Mouse (Mus musculus): Measurements from ENCODE around the gene Rhbdd2. TPM values are rescaled to one million over a fixed set of nuclear protein-coding genes. Genes with fewer than 3 reads are reported as not detected.
A peak's percentile ranks its signal among the peaks of the same experiment; 100 is the strongest.

Rhbdd2 gene
- polyA plus RNA-seq, 1 experiment from 2014 or later = 55.9 TPM

GRCm38 (mm10) chr5:135660535-135660934 lies 28.1 kb downstream of the Rhbdd2 start:
- TF ChIP-seq CTCF (IDR thresholded peaks at IDR 0.05; ENCODE audit: low read depth) = no peak
- ATAC-seq (replicated peaks; ENCODE audit: low FRiP score, low read depth) (no peak), DNase-seq (ENCODE audit: low spot score) (no peak)
- no peak overlapping the region for H3K4me3 ChIP-seq (replicated peaks; ENCODE audit: low read depth, low read length)
- no peaks in the 10 kb centered on the region for H3K27me3 ChIP-seq (ENCODE audit: insufficient read depth, low read length)
- no peak overlapping the region for H3K27ac ChIP-seq
- H3K4me1 ChIP-seq (replicated peaks; ENCODE audit: insufficient read depth, low read length) = no peaks in the 10 kb centered on the region
- no peaks in the 10 kb centered on the region for H3K9me3 ChIP-seq (replicated peaks; ENCODE audit: low read length)
- H3K9ac ChIP-seq (ENCODE audit: low read depth, low read length) = 0 out of 2 replicates have a peak overlapping the region, but pooled peaks have one; percentile 18
- WGBS = 83% methylated on average over 7 of the region's 7 CpGs
- no peaks in the 10 kb centered on the region for H3K36me3 ChIP-seq (ENCODE audit: insufficient read depth, low read length)
- H3K4me2 ChIP-seq (ENCODE audit: low read length) = no peak overlapping the region

GRCm38 (mm10) chr5:135666890-135667289 lies 34.5 kb downstream of the Rhbdd2 start:
- H3K9me3 ChIP-seq (replicated peaks; ENCODE audit: low read length) = no peaks in the 10 kb centered on the region
- ATAC-seq (replicated peaks; ENCODE audit: low FRiP score, low read depth) (no peak), DNase-seq (ENCODE audit: low spot score) (no peak)
- H3K27ac ChIP-seq = no peak overlapping the region
- no peak overlapping the region for H3K4me3 ChIP-seq (replicated peaks; ENCODE audit: low read depth, low read length)
- no peaks in the 10 kb centered on the region for H3K27me3 ChIP-seq (ENCODE audit: insufficient read depth, low read length)
- H3K4me2 ChIP-seq (ENCODE audit: low read length) = no peak overlapping the region
- no peaks in the 10 kb centered on the region for H3K36me3 ChIP-seq (ENCODE audit: insufficient read depth, low read length)
- TF ChIP-seq CTCF (IDR thresholded peaks at IDR 0.05; ENCODE audit: low read depth) = no peak
- no peaks in the 10 kb centered on the region for H3K4me1 ChIP-seq (replicated peaks; ENCODE audit: insufficient read depth, low read length)
- WGBS = 78% methylated on average over 5 of the region's 5 CpGs
- no peak overlapping the region for H3K9ac ChIP-seq (ENCODE audit: low read depth, low read length)

GRCm38 (mm10) chr5:135668071-135668470 lies 35.7 kb downstream of the Rhbdd2 start:
- TF ChIP-seq CTCF (IDR thresholded peaks at IDR 0.05; ENCODE audit: low read depth) = no peak
- H3K27ac ChIP-seq = no peak overlapping the region
- no peaks in the 10 kb centered on the region for H3K36me3 ChIP-seq (ENCODE audit: insufficient read depth, low read length)
- H3K27me3 ChIP-seq (ENCODE audit: insufficient read depth, low read length) = no peaks in the 10 kb centered on the region
- 82% methylated on average over 7 of the region's 7 CpGs for WGBS
- no peaks in the 10 kb centered on the region for H3K4me1 ChIP-seq (replicated peaks; ENCODE audit: insufficient read depth, low read length)
- DNase-seq (ENCODE audit: low spot score) (no peak), ATAC-seq (replicated peaks; ENCODE audit: low FRiP score, low read depth) (no peak)
- no peak overlapping the region for H3K4me3 ChIP-seq (replicated peaks; ENCODE audit: low read depth, low read length)
- no peak overlapping the region for H3K9ac ChIP-seq (ENCODE audit: low read depth, low read length)
- no peak overlapping the region for H3K4me2 ChIP-seq (ENCODE audit: low read length)
- no peaks in the 10 kb centered on the region for H3K9me3 ChIP-seq (replicated peaks; ENCODE audit: low read length)

- 25% methylated on average over 9 of the region's 9 CpGs for WGBS
- Histone ChIP-seq H3K9ac (ENCODE audit: low read depth, low read length) (0 out of 2 replicates have a peak within 1 kb of the TSS, but pooled peaks have one; percentile 23), H3K27ac (no peak within 1 kb of the TSS), H3K27me3 (ENCODE audit: insufficient read depth, low read length) (no peaks in the 10 kb centered on the region), H3K4me1 (replicated peaks; ENCODE audit: insufficient read depth, low read length) (peaks cover 6% of the 10 kb centered on the region; the same call in 1 of the 2 replicates), H3K4me2 (ENCODE audit: low read length) (no peak within 1 kb of the TSS), H3K9me3 (replicated peaks; ENCODE audit: low read length) (no peaks in the 10 kb centered on the region), H3K36me3 (ENCODE audit: insufficient read depth, low read length) (no peaks in the 10 kb centered on the region), H3K4me3 (replicated peaks; ENCODE audit: low read depth, low read length) (no peak within 1 kb of the TSS)
- ATAC-seq (replicated peaks; ENCODE audit: low FRiP score, low read depth) (0 out of 2 replicates have a peak, but pooled peaks have one; percentile 45), DNase-seq (ENCODE audit: low spot score) (peak; percentile 77)
- TF ChIP-seq CTCF (IDR thresholded peaks at IDR 0.05; ENCODE audit: low read depth) = no peak
Observed at GRCm38 (mm10) chr5:135669741-135670275, 37.4 kb downstream of the Rhbdd2 start, which contains the start of gene Por. Gene Por, plus strand, starts transcription at chr5:135670033.

- Histone ChIP-seq H3K9me3 (replicated peaks; ENCODE audit: low read length) (no peaks in the 10 kb centered on the region), H3K27me3 (ENCODE audit: insufficient read depth, low read length) (no peaks in the 10 kb centered on the region), H3K4me1 (replicated peaks; ENCODE audit: insufficient read depth, low read length) (peaks cover 6% of the 10 kb centered on the region; the same call in 1 of the 2 replicates), H3K4me2 (ENCODE audit: low read length) (no peak overlapping the region), H3K27ac (no peak overlapping the region), H3K36me3 (ENCODE audit: insufficient read depth, low read length) (no peaks in the 10 kb centered on the region), H3K9ac (ENCODE audit: low read depth, low read length) (no peak overlapping the region), H3K4me3 (replicated peaks; ENCODE audit: low read depth, low read length) (no peak overlapping the region)
- ATAC-seq (replicated peaks; ENCODE audit: low FRiP score, low read depth) (no peak), DNase-seq (ENCODE audit: low spot score) (no peak)
- WGBS = 53% methylated on average over 2 of the region's 2 CpGs
- no peak for TF ChIP-seq CTCF (IDR thresholded peaks at IDR 0.05; ENCODE audit: low read depth)
Observed at GRCm38 (mm10) chr5:135670881-135671280, 38.5 kb downstream of the Rhbdd2 start.

- H3K4me1 ChIP-seq (replicated peaks; ENCODE audit: insufficient read depth, low read length) = peaks cover 6% of the 10 kb centered on the region; the same call in 1 of the 2 replicates
- TF ChIP-seq CTCF (IDR thresholded peaks at IDR 0.05; ENCODE audit: low read depth) = no peak
- H3K36me3 ChIP-seq (ENCODE audit: insufficient read depth, low read length) = no peaks in the 10 kb centered on the region
- H3K4me3 ChIP-seq (replicated peaks; ENCODE audit: low read depth, low read length) = no peak overlapping the region
- no peaks in the 10 kb centered on the region for H3K9me3 ChIP-seq (replicated peaks; ENCODE audit: low read length)
- H3K9ac ChIP-seq (ENCODE audit: low read depth, low read length) = no peak overlapping the region
- DNase-seq (ENCODE audit: low spot score) = no peak
- H3K4me2 ChIP-seq (ENCODE audit: low read length) = no peak overlapping the region
- H3K27ac ChIP-seq = no peak overlapping the region
- 79% methylated on average over 4 of the region's 4 CpGs for WGBS
- no peaks in the 10 kb centered on the region for H3K27me3 ChIP-seq (ENCODE audit: insufficient read depth, low read length)
- ATAC-seq (replicated peaks; ENCODE audit: low FRiP score, low read depth) = no peak
Observed at GRCm38 (mm10) chr5:135672509-135672908, 40.1 kb downstream of the Rhbdd2 start.

Measured in kidney, postnatal 0 days (tissue).